Mouse (Mus musculus) hematopoietic multipotent progenitor cell, adult 10-12 weeks (in vitro differentiated cells): Measurements from ENCODE around the gene Ptf1a. TPM values are rescaled to one million over a fixed set of nuclear protein-coding genes. Genes with fewer than 3 reads are reported as not detected.

ENCODE experiments used
- polyA plus RNA-seq: library from polyadenylated mRNA; stranded (reverse); fragments of >175 nt; gene quantifications from 2 replicates; pipeline ENCODE4 v1.2.3, GENCODE M21; 2012; ENCODE audit warnings: low replicate concordance

The Ptf1a gene
- not detected in 2 replicates for polyA plus RNA-seq

GRCm38 (mm10) chr2:19444931-19445831 is at the start of gene Ptf1a:
Gene Ptf1a, plus strand, starts transcription at chr2:19445663.

Other genes starting within 250 kb of the Ptf1a start
- 0.28 and 0.74 TPM in 2 replicates for gene Armc3, start 246.4 kb upstream of the Ptf1a start, polyA plus RNA-seq
- 9.6 and 9.9 TPM in 2 replicates for gene Msrb2, start 74.2 kb upstream of the Ptf1a start, polyA plus RNA-seq
- not detected in 2 replicates for gene 4921504E06Rik, start 108.3 kb downstream of the Ptf1a start, polyA plus RNA-seq
- 25.5 and 46.3 TPM in 2 replicates for gene Otud1, start 212.1 kb downstream of the Ptf1a start, polyA plus RNA-seq